Mouse (Mus musculus): ENCODE results near the gene Vim.
"Not testable (repeated sequence)": the region's sequence is repeated elsewhere in the genome, so short reads cannot be mapped to it uniquely, and the experiment has no call there.

The Vim gene

DNA sequence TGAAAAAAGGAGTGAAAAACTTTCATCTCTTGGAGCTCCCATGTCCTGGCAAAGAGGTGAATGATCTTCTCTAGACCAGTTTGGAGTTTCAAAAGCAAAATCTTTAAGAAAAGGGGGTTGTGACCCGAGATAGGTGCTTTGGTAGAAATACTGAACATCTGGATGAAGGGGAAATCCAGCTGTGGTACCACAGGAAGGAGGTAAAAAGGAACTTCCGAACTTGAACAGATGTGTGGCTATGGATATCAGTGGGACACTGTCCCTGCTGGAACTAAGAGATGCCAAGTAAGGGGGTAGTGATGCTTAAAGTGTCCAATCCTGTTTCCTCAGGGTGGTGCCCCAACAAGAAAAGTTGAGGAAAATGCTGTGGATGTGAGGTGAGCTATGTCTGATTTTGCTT is 3.6 kb upstream of the Vim start:
- no peak for DNase-seq (ENCODE audit: low spot score in 2 of 2)

GRCm38 (mm10) chr2:13572101-13572553 is 1.6 kb upstream of the Vim start:
- no peak for DNase-seq (ENCODE audit: low spot score in 2 of 2)

DNA sequence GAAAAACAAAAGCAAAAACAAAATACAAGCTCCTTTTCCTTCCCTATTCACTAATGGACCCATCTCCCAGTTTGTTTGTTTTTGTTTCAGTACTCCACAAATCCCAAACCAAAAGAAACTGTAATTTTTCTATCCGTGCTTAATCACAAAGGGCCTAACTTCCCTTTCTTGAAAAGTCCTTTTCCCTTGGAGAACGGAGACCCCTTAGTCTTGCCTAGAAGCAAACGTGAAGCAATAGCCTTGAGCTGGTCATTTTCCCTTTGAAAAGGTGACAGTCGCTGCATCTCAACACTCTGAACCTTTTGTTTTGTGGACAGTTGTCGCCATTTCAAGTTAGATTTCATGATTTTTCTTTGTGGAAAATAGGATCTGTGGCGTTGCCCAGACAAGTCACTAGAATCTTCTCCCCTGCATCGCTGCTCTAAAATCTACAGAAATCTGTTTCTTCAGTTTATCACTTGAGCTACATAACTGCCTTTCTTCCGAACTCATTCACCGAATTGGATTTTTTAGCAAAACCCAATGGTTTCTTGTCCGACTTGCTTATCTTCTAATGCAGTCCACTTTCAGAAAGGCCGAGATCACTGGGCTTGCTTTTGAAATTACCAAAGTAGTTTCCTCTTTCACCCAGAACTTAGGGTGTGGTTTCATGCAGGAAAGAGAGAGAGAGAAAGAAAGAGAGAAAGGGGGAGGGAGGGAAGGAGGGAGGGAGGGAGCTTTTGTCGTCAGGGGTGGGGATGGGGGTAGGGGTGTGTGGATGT is 900 bp upstream of the Vim start:
- DNase-seq (ENCODE audit: low spot score in 2 of 2) = no peak

- DNase-seq (ENCODE audit: low spot score in 2 of 2) = peak; percentile 62 to 76
These were observed 506 bp downstream of the Vim start for GRCm38 (mm10) chr2:13574066-13574800.

DNA sequence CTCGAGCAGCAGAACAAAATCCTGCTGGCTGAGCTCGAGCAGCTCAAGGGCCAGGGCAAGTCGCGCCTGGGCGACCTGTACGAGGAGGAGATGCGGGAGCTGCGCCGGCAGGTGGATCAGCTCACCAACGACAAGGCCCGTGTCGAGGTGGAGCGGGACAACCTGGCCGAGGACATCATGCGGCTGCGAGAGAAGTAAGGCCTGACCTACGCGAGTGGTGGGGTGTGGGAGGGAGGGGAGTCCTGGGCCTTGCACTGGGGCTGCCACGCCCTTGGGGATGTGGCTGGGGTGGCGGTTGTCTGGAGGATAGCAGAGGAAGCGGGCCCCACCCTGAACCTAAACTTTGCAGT is 1.0 kb downstream of the Vim start:
- peak in 1 of 2 experiments; percentile 23 for DNase-seq (ENCODE audit: low spot score in 2 of 2)

GRCm38 (mm10) chr2:13575287-13575801 is 1.6 kb downstream of the Vim start:
- DNase-seq (ENCODE audit: low spot score in 2 of 2) = peak; percentile 61 to 69

- no peak for DNase-seq (ENCODE audit: low spot score in 2 of 2)
These were observed 2.2 kb downstream of the Vim start for GRCm38 (mm10) chr2:13575926-13576325.

DNA sequence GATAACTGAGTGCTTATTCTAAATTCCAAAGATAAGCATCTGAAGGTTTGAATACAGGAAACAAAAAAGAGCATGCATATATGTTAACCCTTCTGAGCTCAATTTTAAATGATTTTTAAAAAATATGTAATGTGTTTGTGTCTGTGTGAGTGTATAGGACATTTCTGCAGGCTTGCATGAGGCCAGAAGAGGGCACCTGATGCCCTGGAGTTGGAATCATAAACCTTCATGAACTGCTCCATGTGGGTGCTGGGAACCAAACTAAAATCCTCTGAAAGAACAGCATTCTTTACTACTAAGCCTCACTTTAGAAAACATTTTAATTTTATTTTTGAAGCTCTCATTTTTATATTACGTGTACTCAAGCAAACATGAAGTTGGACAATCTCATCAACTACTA is 3.7 kb downstream of the Vim start:
- no peak for DNase-seq (ENCODE audit: low spot score in 2 of 2)

DNA sequence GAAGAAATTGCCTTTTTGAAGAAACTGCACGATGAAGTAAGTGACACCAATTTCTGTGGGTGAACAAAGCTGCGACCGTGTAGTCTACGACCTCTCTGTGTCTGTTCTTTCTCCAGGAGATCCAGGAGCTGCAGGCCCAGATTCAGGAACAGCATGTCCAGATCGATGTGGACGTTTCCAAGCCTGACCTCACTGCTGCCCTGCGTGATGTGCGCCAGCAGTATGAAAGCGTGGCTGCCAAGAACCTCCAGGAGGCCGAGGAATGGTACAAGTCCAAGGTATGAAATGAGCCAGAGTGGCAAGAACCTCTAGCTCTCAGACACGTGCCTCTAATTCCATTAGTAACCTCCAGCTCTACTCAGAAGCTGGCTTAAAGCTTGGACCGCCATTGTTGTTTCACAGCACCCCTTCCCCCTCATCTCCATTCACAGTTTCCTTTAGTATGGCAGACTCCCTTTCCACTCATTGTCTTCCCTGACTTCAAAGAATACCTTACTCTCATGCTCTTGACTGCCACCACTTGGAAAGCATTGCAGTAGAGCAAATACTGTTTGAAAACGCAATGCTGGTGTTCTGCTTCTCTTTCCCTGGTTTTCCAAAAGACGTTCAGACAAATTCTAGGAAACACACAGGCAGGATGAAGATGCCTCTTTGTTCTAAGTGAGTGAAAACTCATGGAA is 4.9 kb downstream of the Vim start:
- no peak for DNase-seq (ENCODE audit: low spot score in 2 of 2)

DNA sequence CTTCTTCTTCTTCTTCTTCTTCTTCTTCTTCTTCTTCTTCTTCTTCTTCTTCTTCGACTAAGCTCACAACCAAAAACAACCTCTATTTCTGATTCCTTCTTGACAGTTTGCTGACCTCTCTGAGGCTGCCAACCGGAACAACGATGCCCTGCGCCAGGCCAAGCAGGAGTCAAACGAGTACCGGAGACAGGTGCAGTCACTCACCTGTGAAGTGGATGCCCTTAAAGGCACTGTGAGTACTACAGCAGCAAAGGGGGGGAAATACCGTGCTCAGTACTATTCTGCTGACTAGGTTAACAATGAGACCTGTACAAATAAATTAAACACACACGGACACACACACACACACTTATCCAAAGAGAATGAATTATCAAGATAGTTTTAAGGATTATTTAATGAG is 5.6 kb downstream of the Vim start:
- no peak for DNase-seq (ENCODE audit: low spot score in 2 of 2)

DNA sequence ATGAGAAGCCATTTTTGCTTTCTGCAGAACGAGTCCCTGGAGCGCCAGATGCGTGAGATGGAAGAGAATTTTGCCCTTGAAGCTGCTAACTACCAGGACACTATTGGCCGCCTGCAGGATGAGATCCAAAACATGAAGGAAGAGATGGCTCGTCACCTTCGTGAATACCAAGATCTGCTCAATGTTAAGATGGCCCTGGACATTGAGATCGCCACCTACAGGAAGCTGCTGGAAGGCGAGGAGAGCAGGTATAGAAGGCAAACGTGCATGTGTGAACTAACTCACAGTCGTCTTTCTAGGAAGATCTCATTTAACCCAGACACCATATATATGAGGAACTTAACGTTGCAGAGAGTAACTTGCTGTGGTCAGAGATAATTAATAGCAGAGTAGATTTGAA is 6.3 kb downstream of the Vim start:
- DNase-seq (ENCODE audit: low spot score in 2 of 2) = no peak

GRCm38 (mm10) chr2:13582184-13582583 is 8.5 kb downstream of the Vim start:
- DNase-seq (ENCODE audit: low spot score in 2 of 2) = no peak

- DNase-seq (ENCODE audit: low spot score in 2 of 2) = not testable (repeated sequence)
These were observed 10.0 kb downstream of the Vim start for GRCm38 (mm10) chr2:13583746-13584145.

DNA sequence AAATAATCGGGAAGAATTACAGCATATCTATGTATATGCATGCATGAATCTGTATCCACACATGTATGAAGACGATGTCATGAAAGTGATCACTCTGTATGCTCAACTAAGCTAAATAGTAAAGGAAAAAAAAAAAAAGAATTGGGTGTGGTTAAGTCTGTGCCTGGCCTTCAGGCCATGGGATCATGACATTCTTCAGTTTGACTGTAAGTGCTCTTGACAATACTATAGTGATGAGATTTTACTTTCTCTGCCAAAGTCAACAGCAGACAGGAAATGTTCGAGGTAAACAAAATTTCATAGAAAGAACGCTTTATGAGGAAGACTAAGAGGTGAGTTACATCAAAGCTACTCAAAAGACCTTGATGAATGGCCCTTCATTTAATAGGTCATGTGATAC is 19.6 kb downstream of the Vim start:
- DNase-seq (ENCODE audit: low spot score in 2 of 2) = no peak

DNA sequence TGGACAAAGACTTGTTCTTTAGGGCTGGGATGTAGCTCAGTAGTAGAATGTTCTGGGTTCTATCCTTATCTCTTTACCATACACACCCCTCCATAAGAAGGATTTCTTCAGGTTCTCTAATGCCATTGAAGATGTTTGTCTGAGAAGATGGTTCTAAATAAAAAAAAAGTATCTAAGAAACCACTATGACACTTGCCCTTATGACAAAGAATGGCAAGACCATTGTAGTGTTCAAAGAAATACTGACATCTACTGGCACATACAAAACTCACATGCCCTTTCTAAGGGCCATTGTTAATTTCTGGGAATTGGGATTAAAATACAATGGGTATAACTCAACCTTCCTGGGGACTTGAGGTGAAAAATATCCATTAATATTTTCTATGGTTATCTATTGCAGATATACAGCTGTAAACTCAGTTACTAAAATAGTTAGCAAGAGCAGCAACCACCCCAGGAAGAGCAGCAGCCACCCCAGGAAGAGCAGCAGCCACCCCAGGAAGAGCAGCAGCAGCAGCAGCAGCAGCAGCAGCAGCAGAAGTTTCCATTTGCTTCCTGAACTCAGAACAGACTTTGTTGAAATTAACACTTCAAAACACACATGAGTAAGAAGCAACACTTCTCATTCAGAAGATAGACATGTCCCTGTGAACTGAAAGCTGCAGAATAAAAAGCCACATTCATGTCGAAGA is 23.4 kb downstream of the Vim start:
- DNase-seq (ENCODE audit: low spot score in 2 of 2) = no peak

DNA sequence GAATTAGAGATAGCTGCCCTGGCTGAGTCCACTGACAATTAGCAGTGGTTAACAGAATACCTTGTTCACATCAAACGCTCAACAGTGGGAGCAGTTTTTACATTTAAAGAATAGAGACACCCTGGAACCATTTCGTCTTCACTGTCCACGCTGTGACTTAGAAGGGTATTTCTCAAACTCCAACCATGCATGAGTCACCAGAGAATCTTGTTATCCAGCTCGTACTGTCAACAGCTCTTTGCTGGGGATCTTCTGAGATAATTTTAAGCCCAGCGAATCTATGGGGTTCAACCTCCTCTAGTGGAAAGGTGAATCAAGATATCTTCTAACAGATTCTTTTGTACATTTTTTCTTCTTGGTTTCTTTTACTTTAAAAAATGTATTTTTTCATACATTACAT is 24.4 kb downstream of the Vim start:
- DNase-seq (ENCODE audit: low spot score in 2 of 2) = no peak

DNA sequence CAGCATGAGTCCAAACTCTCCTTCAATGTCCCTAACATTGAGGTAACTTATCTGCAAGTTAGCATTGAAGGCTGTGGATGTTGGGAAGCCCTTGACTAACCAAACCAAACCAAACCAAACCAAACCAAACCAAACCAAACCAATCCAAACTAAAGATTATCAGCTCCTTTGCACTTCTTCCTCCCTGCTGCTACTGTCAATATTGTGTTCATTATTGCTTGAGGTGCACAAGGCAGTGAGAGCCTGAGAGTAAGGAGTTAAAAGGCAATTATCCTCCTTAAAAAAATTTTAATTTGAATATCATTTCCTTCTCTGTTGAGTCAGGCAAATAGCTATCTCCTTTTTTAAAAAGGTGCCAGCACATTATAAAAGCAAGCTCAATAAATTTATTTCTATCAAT is 29.4 kb downstream of the Vim start:
- DNase-seq (ENCODE audit: low spot score in 2 of 2) = no peak

DNA sequence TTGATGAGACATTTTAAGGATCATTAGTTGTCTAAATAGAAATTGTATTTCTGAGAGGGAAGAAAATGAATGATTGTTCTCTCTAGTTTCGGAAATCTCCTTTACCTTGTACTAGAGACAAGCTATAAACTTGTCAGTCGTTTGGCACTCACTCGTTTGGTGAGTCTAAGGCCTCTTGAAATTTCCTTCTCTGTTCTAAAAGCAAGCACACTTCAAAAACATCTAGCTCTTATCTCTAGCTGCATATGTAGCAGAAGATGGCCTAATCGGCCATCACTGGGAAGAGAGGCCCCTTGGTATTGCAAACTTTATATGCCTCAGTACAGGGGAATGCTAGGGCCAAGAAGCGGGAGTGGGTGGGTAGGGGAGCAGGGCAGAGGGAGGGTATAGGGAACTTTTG is 29.9 kb downstream of the Vim start:
- DNase-seq (ENCODE audit: low spot score in 2 of 2) = not testable (repeated sequence)

DNA sequence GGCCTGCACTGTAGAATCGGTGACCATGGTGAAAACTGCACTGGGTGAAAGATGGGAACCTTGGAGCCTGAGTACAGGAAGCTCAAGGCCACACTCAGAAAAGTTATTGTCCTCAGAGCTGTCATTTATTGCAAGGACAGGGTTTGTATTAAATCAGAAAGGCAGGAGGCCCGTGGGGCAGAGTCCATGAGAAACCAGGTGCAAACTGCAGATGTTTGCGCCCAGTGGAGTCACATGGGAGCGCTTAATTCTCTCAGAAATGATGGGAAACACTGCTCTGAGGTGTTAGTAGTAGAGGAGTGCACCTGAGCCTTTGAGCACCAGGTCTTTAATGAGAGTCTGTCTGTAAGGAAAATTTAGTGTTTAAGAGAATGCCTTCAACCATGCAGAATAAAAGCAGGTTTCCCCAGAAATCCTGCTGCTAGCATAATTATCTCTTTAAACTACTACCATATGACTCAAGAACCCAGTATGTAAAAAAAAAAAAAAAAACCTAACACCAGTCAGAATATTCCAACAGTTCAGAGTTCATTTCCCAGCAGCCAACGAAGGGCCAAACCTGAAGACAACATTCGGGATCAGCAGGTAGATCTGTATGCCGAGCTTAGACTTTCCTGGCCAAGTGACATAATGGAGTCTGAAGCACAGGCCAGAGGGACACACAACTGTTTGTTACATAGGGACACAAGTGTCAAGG is 56.6 kb downstream of the Vim start:
- no peak for DNase-seq (ENCODE audit: low spot score in 2 of 2)
